Mouse (Mus musculus): ENCODE results near the gene Mcur1.
A peak's percentile ranks its signal among the peaks of the same experiment; 100 is the strongest.

The Mcur1 gene

DNA sequence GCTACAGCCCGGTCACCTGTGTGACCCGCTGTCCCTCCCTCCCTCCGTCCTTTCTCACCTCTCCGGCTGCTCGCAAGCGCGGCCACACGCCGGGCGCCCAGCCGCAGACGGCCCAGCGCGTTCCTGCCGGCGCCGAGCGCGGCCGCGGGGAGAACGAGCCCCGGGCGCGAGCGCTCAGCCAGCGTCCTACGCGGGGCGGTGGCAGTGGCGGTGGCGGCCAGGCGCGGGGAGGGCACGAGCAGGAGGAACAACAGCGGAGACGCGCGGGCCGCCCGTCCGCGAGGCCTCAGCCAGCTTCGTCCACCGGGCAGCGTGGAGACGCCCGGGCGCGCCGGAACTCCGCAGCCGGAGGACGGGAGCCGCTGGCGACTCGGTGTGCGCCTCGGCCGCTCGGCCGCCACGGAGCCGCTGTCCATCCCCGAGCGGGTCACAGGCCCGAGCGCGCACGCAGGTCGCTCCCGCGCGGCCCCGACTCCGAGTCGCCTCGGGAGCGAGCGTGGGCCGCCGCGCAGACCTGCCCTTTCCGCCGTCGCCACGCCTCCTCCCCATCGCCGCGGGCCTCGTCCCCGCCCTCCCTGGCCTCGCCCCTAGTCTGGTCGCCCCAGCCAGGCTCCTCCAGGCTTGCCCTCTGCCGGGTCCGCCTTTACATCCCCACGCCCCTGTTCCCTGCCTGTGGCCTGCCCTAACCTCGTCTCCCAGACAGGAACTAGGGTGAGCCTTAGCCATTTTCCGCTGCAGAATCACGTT, at the start of gene Mcur1:
Gene Mcur1, minus strand, starts transcription at position 481 of the 747 bp plus-strand sequence.
- DNase-seq (ENCODE audit: low spot score) = peak; percentile 92

DNA sequence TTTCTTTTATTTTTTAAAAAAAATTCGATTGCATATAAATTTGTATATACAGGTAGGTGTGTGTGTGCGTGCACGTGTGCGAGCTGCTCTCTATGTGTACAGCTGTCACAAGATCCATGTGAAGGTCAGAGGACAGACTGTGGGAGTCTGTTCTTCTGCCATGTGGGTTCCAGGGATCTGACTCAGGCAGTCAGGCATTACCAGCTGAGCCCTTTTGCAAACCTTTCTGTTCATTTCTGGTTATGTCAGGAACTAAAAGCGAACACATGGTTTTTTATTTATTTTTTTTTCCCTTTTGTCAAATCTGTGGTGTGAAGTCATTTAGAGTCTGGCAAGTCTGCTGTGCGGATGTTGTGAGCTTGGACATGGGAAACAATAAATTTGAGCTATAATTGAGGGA, 48.9 kb upstream of the Mcur1 start:
- DNase-seq (ENCODE audit: low spot score) = no peak

DNA sequence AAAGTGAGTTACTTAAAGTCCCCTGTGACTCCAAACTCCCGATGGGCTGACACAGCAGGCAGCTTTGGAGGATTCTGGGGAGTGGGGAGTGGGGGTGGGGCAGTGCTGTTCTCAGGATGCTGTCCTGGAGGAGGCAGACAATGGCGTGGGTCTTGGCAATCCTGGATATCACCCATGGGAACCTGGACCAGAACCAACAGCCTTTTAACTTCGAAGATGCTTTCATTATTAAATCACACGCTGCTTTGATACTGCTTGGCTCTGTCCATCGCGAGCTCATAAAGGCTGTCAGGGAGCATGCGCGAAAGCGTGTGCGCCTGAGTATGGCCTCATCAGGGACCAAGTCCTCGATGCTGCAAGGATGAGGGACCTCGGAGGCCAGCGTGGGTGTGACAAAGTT, 43.1 kb upstream of the Mcur1 start:
- DNase-seq (ENCODE audit: low spot score) = no peak

- DNase-seq (ENCODE audit: low spot score) = no peak
Measured at GRCm38 (mm10) chr13:43602440-43602839, 42.4 kb upstream of the Mcur1 start.

DNA sequence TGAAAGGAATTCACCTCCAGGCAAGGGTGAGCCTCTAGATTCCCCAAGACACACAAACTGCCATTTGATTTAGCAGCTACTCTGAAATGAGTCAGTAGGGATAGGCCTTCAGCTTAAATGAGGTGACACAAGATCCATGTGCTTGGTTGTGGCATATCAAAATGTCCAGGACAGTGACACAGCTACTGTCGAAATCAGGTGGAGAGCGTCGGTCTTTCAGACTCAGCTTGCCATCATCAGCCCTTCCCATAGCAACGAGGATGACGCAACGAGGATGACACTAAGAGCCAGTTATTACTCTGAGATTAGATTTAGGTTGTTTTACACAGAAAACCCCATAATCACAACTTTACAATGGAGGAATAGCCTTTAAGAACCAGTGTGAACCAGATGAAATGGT, 41.0 kb upstream of the Mcur1 start:
- DNase-seq (ENCODE audit: low spot score) = no peak

DNA sequence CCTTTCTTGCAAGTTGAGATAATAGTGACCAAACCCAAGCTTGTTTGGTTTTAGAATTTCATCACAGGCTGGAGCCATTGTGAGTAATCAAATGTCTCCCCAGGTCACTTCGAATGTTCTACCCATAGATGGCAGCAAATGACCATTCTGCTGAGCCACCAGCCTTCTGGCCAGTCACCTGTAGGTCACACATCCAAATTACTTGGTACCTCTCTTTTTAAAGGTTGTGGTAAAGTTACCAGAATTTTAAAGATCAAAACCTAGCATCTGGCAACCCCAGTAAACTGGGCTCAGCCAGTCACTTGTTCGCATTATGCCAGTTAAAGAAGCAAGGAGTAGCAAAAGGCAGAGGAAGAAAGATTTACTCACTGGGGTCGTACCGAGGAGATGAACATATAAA, 35.9 kb upstream of the Mcur1 start:
- DNase-seq (ENCODE audit: low spot score) = peak; percentile 87

DNA sequence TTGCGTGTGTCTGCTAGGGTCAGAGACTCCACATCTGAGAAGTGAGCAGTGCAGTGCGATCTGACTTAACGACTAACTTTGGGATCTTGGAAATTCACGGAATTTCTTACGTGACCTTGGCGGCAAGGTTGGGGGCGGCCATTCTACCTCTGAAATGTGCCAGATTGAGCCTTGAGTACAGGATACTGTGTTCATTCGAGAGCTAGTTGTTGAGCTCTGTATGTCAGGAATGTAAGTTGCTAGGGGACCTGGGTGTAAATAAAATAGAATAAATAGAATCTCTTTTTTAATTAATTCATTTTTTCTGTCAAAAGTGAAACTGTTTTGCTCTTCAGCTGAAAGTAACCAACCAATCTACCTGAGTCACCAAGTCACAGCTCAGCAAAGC, 32.7 kb upstream of the Mcur1 start:
- DNase-seq (ENCODE audit: low spot score) = no peak

GRCm38 (mm10) chr13:43591828-43592680, 32.1 kb upstream of the Mcur1 start:
- no peak for DNase-seq (ENCODE audit: low spot score)

GRCm38 (mm10) chr13:43587844-43588840, 28.2 kb upstream of the Mcur1 start:
- no peak for DNase-seq (ENCODE audit: low spot score)

GRCm38 (mm10) chr13:43586966-43587365, 27.0 kb upstream of the Mcur1 start:
- DNase-seq (ENCODE audit: low spot score) = no peak

- no peak for DNase-seq (ENCODE audit: low spot score)
Measured at GRCm38 (mm10) chr13:43585335-43585734, 25.3 kb upstream of the Mcur1 start.

- DNase-seq (ENCODE audit: low spot score) = no peak
Measured at GRCm38 (mm10) chr13:43583504-43583903, 23.5 kb upstream of the Mcur1 start.

DNA sequence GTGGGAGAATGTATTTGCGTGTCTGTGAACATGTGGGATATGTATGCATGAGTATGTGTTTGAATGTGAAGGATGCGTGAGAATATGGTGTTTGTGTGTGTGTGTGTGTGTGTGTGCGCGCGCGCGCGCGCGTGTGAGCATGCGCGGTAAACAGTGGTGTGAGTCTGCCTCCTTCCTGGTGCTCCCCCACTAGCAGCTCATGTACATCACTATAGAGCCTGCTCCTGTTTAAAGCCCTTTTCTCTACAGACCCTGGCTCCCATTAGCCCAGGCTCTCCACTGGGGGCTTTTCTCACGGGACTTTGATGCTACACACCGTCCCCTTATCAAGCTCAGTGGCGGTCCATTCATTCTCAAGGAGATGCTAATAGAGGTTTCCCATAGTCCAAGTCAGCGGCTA, 23.0 kb upstream of the Mcur1 start:
- no peak for DNase-seq (ENCODE audit: low spot score)

- DNase-seq (ENCODE audit: low spot score) = no peak
Measured at GRCm38 (mm10) chr13:43580661-43581060, 20.7 kb upstream of the Mcur1 start.

- peak; percentile 82 for DNase-seq (ENCODE audit: low spot score)
Measured at GRCm38 (mm10) chr13:43579740-43580139, 19.7 kb upstream of the Mcur1 start.

- no peak for DNase-seq (ENCODE audit: low spot score)
Measured at GRCm38 (mm10) chr13:43577766-43578165, 17.8 kb upstream of the Mcur1 start.

GRCm38 (mm10) chr13:43577254-43577653, 17.3 kb upstream of the Mcur1 start:
- DNase-seq (ENCODE audit: low spot score) = no peak

DNA sequence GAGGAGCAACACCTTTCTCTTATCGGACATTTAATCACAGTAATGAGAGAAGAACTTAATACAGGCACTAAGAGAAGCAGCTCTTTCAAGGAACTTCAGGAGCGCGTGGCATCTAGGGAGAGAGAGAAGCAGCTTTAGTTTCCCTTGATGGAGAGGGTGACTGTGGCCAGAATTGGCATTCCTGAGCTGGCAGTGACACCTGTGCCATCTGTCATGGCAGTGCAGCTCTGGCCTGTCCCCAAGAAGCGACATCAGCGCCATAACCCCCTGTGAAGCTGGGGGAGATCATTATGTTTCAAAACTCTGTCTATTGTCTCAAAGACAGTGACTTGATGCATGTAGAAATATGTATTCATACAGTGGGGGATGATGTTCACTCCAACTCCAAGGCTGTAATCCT, 15.4 kb upstream of the Mcur1 start:
- DNase-seq (ENCODE audit: low spot score) = no peak

GRCm38 (mm10) chr13:43573979-43574378, 14.0 kb upstream of the Mcur1 start:
- no peak for DNase-seq (ENCODE audit: low spot score)

DNA sequence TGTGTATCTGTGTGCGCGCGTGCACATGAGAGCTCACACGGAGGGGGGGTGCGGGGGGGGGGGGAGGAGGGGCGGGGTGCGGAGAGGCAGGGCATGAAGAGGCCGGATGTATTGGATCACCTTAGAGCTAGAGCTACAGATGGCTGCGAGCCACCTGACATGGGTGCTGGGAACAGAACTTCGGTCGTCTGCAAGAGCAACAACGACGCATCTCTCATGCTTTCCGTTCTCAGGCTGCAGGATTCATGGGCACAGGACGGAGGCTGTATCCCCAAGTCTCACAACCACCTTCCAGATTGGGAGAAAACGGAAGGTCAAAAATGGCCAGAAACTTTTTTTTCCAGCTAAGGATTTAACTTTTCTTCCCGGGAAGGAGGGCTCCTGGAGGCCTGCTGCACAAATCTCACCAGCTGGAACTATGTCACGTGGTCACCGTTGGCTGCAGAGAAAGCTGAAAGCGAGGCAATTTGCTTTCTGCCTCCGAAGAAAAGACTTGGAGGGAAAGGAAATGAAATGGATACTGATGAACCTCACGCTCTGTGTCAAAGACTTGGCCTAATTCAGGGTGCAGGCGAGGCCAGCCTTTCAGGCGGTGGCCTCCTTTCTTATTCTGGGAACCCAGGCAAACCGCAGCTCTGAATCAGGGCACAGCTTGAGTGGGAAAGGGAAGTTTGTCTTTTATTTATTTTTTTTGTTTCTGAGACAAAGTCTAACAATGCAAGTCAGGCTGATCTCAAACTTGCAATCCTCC, 7.3 kb upstream of the Mcur1 start:
- no peak for DNase-seq (ENCODE audit: low spot score)

DNA sequence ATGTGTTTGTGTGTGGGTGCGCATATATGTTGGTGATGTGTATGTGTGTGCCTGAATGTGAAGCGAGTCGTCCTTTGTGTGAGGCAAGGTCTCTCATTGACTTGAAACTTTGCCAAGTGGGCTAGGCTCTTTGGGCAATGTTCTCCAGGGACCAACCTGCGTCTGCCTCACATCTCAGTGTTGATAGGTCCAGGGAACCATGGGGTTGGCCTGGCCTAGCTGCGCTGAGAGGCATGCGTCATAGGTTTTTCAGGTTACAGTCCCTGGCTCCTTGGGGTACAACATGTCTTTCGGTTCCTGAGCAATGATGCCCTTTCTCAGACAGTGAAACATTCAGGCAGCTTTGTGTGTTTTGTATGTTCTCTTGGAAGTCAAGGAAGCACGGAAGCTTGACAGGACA, 6.2 kb upstream of the Mcur1 start:
- DNase-seq (ENCODE audit: low spot score) = no peak
